Mouse (Mus musculus): Measurements from ENCODE around the gene Fsd2. TPM values are rescaled to one million over a fixed set of nuclear protein-coding genes. Genes with fewer than 3 reads are reported as not detected.

Gene Fsd2
- total and polyA plus RNA-seq, 3 experiments = 0.26 to 1.6 (median 0.54) TPM

GRCm38 (mm10) chr7:81612856-81613635, 46.3 kb upstream of the Fsd2 start:
- Histone ChIP-seq H3K79me2 (replicated peaks; ENCODE audit: control insufficient read depth, extremely low read depth, insufficient read depth, poor library complexity, severe bottlenecking) (no peaks in the 10 kb centered on the region), H3K4me2 (ENCODE audit: insufficient read depth, low read depth, poor library complexity, severe bottlenecking) (no peak overlapping the region), H3K9ac (ENCODE audit: insufficient read depth, low read depth) (no peak overlapping the region), H3K4me1 (ENCODE audit: control insufficient read depth in 1 of 2, insufficient read depth in 2 of 2) (no peaks in the 10 kb centered on the region), H3K4me3 (replicated peaks in 1 of 3; ENCODE audit: low read depth in 2 of 3, low read length in 2 of 3, poor library complexity in 1 of 3) (no peak overlapping the region), H3K36me3 (replicated peaks in 1 of 2; ENCODE audit: control insufficient read depth in 1 of 2, insufficient read depth in 1 of 2, low read length in 1 of 2) (no peaks in the 10 kb centered on the region), H3K27me3 (replicated peaks) (no peaks in the 10 kb centered on the region), H3K27ac (ENCODE audit: insufficient read depth, low read depth) (no peak overlapping the region), H3K9me3 (replicated peaks; ENCODE audit: low read length) (no peaks in the 10 kb centered on the region)
- in situ Hi-C loops (cut with MboI; ENCODE audit: low pct_ligation_motif_present, low pct_unique_long_range_greater_than_20kb, low sequenced_read_pairs) (no loop called here), dilution Hi-C loops (cut with MboI; ENCODE audit: extremely low pct_ligation_motif_present, extremely low pct_unique_long_range_greater_than_20kb, low sequenced_read_pairs) (no loop called here)
- no peak for TF ChIP-seq PAX5 (IDR thresholded peaks at IDR 0.05; ENCODE audit: low read length)
- TF ChIP-seq UBTF (IDR thresholded peaks at IDR 0.05; ENCODE audit: low read depth, low read length) = no peak
- no peak for TF ChIP-seq CHD2 (IDR thresholded peaks at IDR 0.05; ENCODE audit: low read length)
- no peak for TF ChIP-seq USF2 (conservative IDR thresholded peaks at IDR 0.05; ENCODE audit: low read depth, low read length)
- no peak for TF ChIP-seq SMC3 (IDR thresholded peaks at IDR 0.05; ENCODE audit: low read depth, low read length)
- no peak for TF ChIP-seq ZC3H11A (IDR thresholded peaks at IDR 0.05; ENCODE audit: low read depth, low read length)
- no peak for TF ChIP-seq ETS1 (conservative IDR thresholded peaks at IDR 0.05; ENCODE audit: low read depth, low read length)
- TF ChIP-seq ZMIZ1 (IDR thresholded peaks at IDR 0.05; ENCODE audit: low read depth, low read length) = no peak
- TF ChIP-seq USF1 (IDR thresholded peaks at IDR 0.05; ENCODE audit: low read depth, low read length) = no peak
- TF ChIP-seq MAX (IDR thresholded peaks at IDR 0.05; ENCODE audit: low read length) = no peak
- TF ChIP-seq MXI1 (IDR thresholded peaks at IDR 0.05; ENCODE audit: low read depth, low read length) = no peak
- TF ChIP-seq TBP (conservative IDR thresholded peaks at IDR 0.05; ENCODE audit: low read depth, low read length) = no peak
- DNase-seq (ENCODE audit: extremely low read depth) = no peak

- dilution Hi-C loops (cut with MboI; ENCODE audit: extremely low pct_ligation_motif_present, extremely low pct_unique_long_range_greater_than_20kb, low sequenced_read_pairs) = no loop called here
- no peak overlapping the region for H3K4me3 ChIP-seq (replicated peaks in 1 of 3; ENCODE audit: low read depth in 2 of 3, low read length in 2 of 3, poor library complexity in 1 of 3)
- H3K27ac ChIP-seq (ENCODE audit: insufficient read depth, low read depth) = no peak overlapping the region
- in situ Hi-C loops (cut with MboI; ENCODE audit: low pct_ligation_motif_present, low pct_unique_long_range_greater_than_20kb, low sequenced_read_pairs) = no loop called here
- no peaks in the 10 kb centered on the region for H3K4me1 ChIP-seq (ENCODE audit: control insufficient read depth in 1 of 2, insufficient read depth in 2 of 2)
- no peaks in the 10 kb centered on the region for H3K27me3 ChIP-seq (replicated peaks)
- no peaks in the 10 kb centered on the region for H3K79me2 ChIP-seq (replicated peaks; ENCODE audit: control insufficient read depth, extremely low read depth, insufficient read depth, poor library complexity, severe bottlenecking)
- H3K4me2 ChIP-seq (ENCODE audit: insufficient read depth, low read depth, poor library complexity, severe bottlenecking) = no peak overlapping the region
- peak; percentile 49 for DNase-seq (ENCODE audit: extremely low read depth)
- H3K9me3 ChIP-seq (replicated peaks; ENCODE audit: low read length) = no peaks in the 10 kb centered on the region
- TF ChIP-seq RAD21 (IDR thresholded peaks at IDR 0.05; ENCODE audit: low read depth, low read length) (peak; percentile 52), NRF1 (IDR thresholded peaks at IDR 0.05; ENCODE audit: low read depth, low read length) (no peak), CTCF (conservative IDR thresholded peaks at IDR 0.05 in 1 of 2, IDR thresholded peaks at IDR 0.05 in 1 of 2; ENCODE audit: low read depth in 2 of 2, low read length in 2 of 2) (peak; percentile 28 to 69), TBP (conservative IDR thresholded peaks at IDR 0.05; ENCODE audit: low read depth, low read length) (no peak), MXI1 (IDR thresholded peaks at IDR 0.05; ENCODE audit: low read depth, low read length) (no peak), GABPA (IDR thresholded peaks at IDR 0.05; ENCODE audit: insufficient replicate concordance, low read depth, low read length) (no peak), JUND (conservative IDR thresholded peaks at IDR 0.05; ENCODE audit: low read depth, low read length) (no peak), SMC3 (IDR thresholded peaks at IDR 0.05; ENCODE audit: low read depth, low read length) (peak; percentile 48)
- no peak overlapping the region for H3K9ac ChIP-seq (ENCODE audit: insufficient read depth, low read depth)
- no peaks in the 10 kb centered on the region for H3K36me3 ChIP-seq (replicated peaks in 1 of 2; ENCODE audit: control insufficient read depth in 1 of 2, insufficient read depth in 1 of 2, low read length in 1 of 2)
Observed at GRCm38 (mm10) chr7:81610125-81610524, 43.4 kb upstream of the Fsd2 start.

All from CH12.LX (cell line).